8 mouse cellular contexts compared by ENCODE assay signal in genomic region chr9:13827406-13828086, GRCm38 (mm10). TPM values are rescaled to one million over a fixed set of nuclear protein-coding genes. Genes with fewer than 3 reads are reported as not detected.
DNase-seq lines count a peak whose midpoint lies in the region; ATAC-seq lines count a peak whose summit lies in the region.

Fam76b (plus strand) TSS chr9:13827716.

- ATAC-seq in inflammation-experienced regulatory T-cells, adult 6 months = peak; percentile 77
- peak; percentile 86 for ATAC-seq in megakaryocyte-erythroid progenitor cell, adult 5-6 weeks (replicated peaks; ENCODE audit: low FRiP score, low TSS enrichment, poor library complexity, severe bottlenecking)

- intact Hi-C loops in gastrocnemius, postnatal 14 days (cut with DNase I; ENCODE audit: low total_unique reads) = no loop called here
- intact Hi-C loops in left cerebral cortex, postnatal 10 days (cut with DNase I) = no loop called here

- peak; percentile 100 for DNase-seq in adrenal gland, adult (ENCODE audit: inconsistent age in 2 of 2, low spot score in 1 of 2)
- DNase-seq in embryo, embryonic 10.5 days (ENCODE audit: low spot score) = peak; percentile 100
- DNase-seq in gastrocnemius, postnatal 14 days = peak; percentile 97
- peak; percentile 99 to 100 for DNase-seq in left cerebral cortex, postnatal 10 days (ENCODE audit: extremely low spot score in 1 of 2, low spot score in 2 of 2)
- peak; percentile 100 for DNase-seq in right cerebral cortex, postnatal 25 days
- DNase-seq in urinary bladder, postnatal 4 days (ENCODE audit: low spot score in 2 of 2) = peak; percentile 99

RNA-seq across cellular contexts. Expression of gene Fam76b, which starts in this region (rescaled TPM):
- total RNA-seq in gastrocnemius, postnatal 14 days (2021) = 1 to 10 TPM; 6.9 to 8.6 TPM
- polyA plus RNA-seq in inflammation-experienced regulatory T-cells, adult 6 months (2017; shearing (Covaris generic)) = 10 to 100 TPM; 14.3 to 20.9 (median 14.6) TPM
- total RNA-seq in left cerebral cortex, postnatal 10 days (2021) = 10 to 100 TPM; 23.7 to 26.2 TPM
- total RNA-seq in megakaryocyte-erythroid progenitor cell, adult 5-6 weeks (2014; fragmentation: Nextera tagmentation) = 31.0 and 36.0 TPM in 2 replicates
- total RNA-seq in megakaryocyte-erythroid progenitor cell, adult 5-6 weeks (2017) = 37.7 and 72.3 TPM in 2 replicates

Comparison
In these comparisons a context has a peak if more than half of its experiments do, and no peak if none do; other contexts are left out.
1. Peak in every context shown above with its lines: DNase-seq and ATAC-seq.